Mouse (Mus musculus) bone marrow, adult 2 months (tissue): ENCODE results near the gene Rpp25l. TPM values are rescaled to one million over a fixed set of nuclear protein-coding genes. Genes with fewer than 3 reads are reported as not detected.
"Not testable (repeated sequence)": the region's sequence is repeated elsewhere in the genome, so short reads cannot be mapped to it uniquely, and the experiment has no call there.

ENCODE experiments used
- H3K27ac ChIP-seq: fragments of 200-500 bp; 2 replicates; pipeline ENCODE4 v1.5.1; 2012; ENCODE audit warnings: low read depth, mild to moderate bottlenecking, control low read depth, inconsistent platforms, low read length; ENCODE audit not compliant: control insufficient read depth, poor library complexity, insufficient read depth
- H3K4me1 ChIP-seq: fragments of 200-500 bp; 2 replicates; pipeline ENCODE4 v1.6.1; 2011; ENCODE audit warnings: low read length; ENCODE audit not compliant: control insufficient read depth, insufficient read depth
- H3K4me3 ChIP-seq: fragments of 200-500 bp; replicated peaks from 2 replicates; pipeline ENCODE3; 2011; ENCODE audit warnings: mild to moderate bottlenecking, low read depth, low read length, control low read depth; ENCODE audit not compliant: control insufficient read depth
- CTCF ChIP-seq: fragments of 200-500 bp; IDR thresholded peaks from 2 replicates; pipeline ENCODE4 v1.5.1; 2011; ENCODE audit warnings: low read length, control low read depth; ENCODE audit not compliant: control insufficient read depth, insufficient read depth
- POLR2A ChIP-seq: fragments of 200-500 bp; IDR thresholded peaks from 2 replicates; pipeline ENCODE4 v1.6.1; 2011; ENCODE audit warnings: low read depth, mild to moderate bottlenecking, control low read depth, low read length, borderline replicate concordance; ENCODE audit not compliant: control insufficient read depth
- WGBS: fragments of 180-500 bp; shearing (Covaris S2); methylation state at CpG from one replicate; pipeline ENCODE4 v1.1.7; 2018; 5-methylcytosine and 5-hydroxymethylcytosine counted together
- polyA plus RNA-seq: library from polyadenylated mRNA; stranded (reverse); fragments of >200 nt; gene quantifications from 2 replicates; pipeline ENCODE4 v1.2.4, GENCODE M21; 2011; ENCODE audit warnings: low replicate concordance; ENCODE audit not compliant: missing spikeins, insufficient read depth, insufficient read length

The Rpp25l gene
- polyA plus RNA-seq, 1 experiment, result 37.2 TPM

DNA sequence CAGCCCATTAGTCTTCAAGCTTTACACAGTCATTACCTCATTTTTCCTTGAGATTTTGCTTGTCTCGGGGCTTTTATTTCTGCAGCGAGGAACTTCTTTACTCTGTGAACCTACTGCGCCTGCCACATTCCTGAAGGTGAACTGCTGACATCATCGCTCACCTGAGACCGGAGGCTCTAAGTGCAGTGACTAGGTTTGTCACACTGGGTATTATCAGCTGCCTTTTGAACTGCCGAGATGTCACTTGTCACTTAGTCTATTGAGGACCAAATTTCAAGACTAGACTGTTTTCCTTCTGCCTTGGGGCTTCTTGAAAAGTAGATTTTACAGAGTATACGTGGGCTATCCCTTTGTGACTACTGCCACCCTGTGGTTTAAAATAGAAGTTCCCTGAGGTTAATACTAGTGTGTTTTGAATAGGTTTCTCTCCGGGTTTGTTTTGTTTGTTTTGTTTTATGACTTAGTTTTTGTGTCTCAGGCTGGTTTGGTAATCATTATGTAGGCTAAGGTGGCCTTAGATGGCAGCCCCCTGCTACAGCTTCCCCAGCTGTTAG, 5.1 kb downstream of the Rpp25l start:
- 41% methylated on average over 8 of the region's 8 CpGs for WGBS
- peaks cover 3% of the 10 kb centered on the region; the same call in 1 of the 2 replicates for H3K4me1 ChIP-seq
- no peak overlapping the region for H3K27ac ChIP-seq
- H3K4me3 ChIP-seq, result no peak overlapping the region
- TF ChIP-seq POLR2A (no peak), CTCF (no peak)

DNA sequence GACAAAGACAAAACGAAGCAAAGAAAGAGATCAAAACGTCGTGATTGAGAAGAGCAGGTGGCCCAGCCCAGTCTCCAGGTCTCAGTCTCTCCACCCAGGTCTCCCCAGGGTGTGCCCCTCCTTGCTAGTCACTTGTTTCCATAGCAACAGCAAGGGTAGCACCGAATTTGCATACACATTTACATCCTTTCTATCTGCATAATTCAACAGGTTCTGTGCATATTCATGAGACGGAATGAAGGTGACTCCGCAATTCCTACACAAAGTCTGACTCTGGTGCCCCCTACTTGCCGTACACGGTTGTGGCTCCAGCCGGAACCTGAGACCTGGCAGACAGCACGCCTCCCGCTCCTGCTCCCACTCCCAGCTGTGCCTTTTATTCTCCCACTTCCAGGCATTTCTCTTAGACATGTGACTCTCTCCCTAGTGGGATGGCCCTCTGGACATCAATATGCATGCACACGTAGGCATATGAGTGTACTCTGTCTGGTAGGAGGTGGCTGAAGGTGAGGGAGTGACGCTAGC, 6.3 kb downstream of the Rpp25l start:
- H3K4me1 ChIP-seq, result no peaks in the 10 kb centered on the region
- H3K4me3 ChIP-seq, result no peak overlapping the region
- TF ChIP-seq CTCF (peak; percentile 61), POLR2A (no peak)
- no peak overlapping the region for H3K27ac ChIP-seq
- whole genome bisulfite sequencing, result 8% methylated on average over 13 of the region's 13 CpGs

- 73% methylated on average over 19 of the region's 19 CpGs for WGBS
- H3K4me3 ChIP-seq, result no peak overlapping the region
- no peaks in the 10 kb centered on the region for H3K4me1 ChIP-seq
- no peak overlapping the region for H3K27ac ChIP-seq
- TF ChIP-seq POLR2A, result no peak
Measured at GRCm38 (mm10) chr4:41705922-41706754, 7.2 kb downstream of the Rpp25l start.

DNA sequence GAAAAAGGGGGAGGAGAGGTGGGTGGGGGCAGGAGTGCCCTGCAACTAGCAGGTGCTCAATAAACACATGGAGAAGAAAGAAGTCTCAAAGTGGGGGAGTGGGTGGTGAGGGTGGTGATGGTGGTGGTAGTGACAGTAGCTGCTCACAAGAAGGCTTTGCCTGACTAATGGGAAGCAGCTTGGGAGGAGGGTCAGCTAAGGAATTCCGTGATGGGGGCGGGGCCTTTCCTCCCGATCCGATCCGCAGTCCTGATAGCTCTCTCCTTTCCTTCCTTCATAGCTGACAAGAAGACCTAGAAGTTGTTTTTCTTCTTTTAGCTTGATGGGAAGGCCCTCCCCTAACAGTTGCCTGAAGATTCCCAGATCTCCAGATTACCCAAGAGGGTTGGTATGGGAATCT, 8.7 kb downstream of the Rpp25l start:
- WGBS, result 49% methylated on average over 5 of the region's 5 CpGs
- Histone ChIP-seq H3K4me1 (no peaks in the 10 kb centered on the region), H3K4me3 (no peak overlapping the region), H3K27ac (no peak overlapping the region)
- TF ChIP-seq POLR2A (no peak), CTCF (no peak)

DNA sequence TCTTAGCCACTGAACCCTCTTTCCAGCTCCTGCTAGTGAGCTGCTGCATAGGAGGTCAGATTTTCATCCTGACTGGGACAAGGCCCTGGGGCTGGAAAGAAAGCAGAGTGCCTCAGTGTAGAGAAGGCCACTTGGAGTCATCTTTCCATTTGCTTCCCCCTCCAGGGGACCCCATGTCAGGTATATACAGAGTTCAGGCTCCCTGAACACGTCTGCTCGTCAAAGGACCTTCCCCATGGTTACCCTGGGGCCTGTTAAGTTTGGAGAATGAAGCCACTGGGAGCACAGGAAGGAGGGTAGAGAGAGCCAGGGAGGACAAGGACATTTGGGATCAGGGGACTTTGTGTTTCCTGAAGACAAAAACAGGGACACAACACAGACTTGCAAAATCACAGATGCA, 11.1 kb downstream of the Rpp25l start:
- 80% methylated on average over 2 of the region's 2 CpGs for WGBS
- H3K4me3 ChIP-seq, H3K4me1 ChIP-seq, H3K27ac ChIP-seq: not testable (repeated sequence)

- 71% methylated on average over 7 of the region's 8 CpGs for WGBS
- not testable (repeated sequence) for H3K4me1 ChIP-seq, H3K27ac ChIP-seq, H3K4me3 ChIP-seq
Measured at GRCm38 (mm10) chr4:41700224-41700623, 13.1 kb downstream of the Rpp25l start.

DNA sequence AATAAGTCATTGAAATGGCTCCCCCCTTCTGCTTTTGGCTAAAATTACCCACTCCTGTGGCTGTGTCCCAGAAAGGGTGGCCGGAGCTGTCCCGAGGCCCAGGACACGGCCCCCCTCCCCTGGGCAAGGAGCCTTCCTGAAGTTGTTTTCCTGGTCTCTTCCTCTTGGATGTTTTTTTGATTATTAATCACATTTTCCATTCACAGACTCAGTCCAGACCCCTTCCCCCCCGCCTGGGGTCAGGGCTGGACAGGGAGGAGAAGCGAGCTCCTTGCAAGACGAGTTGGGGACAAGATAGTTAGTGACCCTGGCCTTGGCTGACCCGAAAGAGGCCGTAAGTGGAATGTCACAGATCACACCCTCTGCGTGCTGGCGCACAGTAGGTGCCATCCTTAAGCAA, 13.6 kb downstream of the Rpp25l start, which contains the start of gene Il11ra1:
Gene Il11ra1 (plus strand): TSS at position 207 of the 400 bp plus-strand sequence.
- WGBS, result 72% methylated on average over 10 of the region's 10 CpGs
- not testable (repeated sequence) for H3K4me1 ChIP-seq, H3K27ac ChIP-seq, H3K4me3 ChIP-seq

GRCm38 (mm10) chr4:41698421-41699016, 14.8 kb downstream of the Rpp25l start:
- not testable (repeated sequence) for H3K4me3 ChIP-seq, H3K27ac ChIP-seq, H3K4me1 ChIP-seq
- WGBS, result 7% methylated on average over 24 of the region's 32 CpGs
